Mouse (Mus musculus): Measurements from ENCODE around the gene Galnt13. TPM values are rescaled to one million over a fixed set of nuclear protein-coding genes. Genes with fewer than 3 reads are reported as not detected.

Gene Galnt13
- polyA plus RNA-seq, 1 experiment from 2014 or later: 0.44 TPM

DNA sequence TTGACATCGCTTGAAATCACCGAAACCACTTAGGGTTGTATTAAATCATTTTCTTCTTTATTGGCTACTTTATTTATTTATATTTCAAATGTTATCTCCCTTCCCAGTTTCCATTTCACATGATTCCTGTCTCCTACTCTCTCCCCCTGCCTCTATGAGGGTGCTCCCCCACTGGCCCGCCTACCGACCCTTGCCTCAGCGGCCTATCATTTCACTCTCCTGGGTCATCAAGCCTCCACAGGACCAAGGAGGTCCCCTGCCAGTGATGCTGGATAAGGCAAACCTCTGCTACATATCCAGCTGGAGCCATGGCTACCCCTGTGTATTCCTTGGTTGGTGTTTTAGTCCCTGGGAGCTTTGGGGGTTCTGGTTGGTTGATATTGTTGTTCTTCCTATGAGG lies 667.4 kb downstream of the Galnt13 start:
- no peak overlapping the region for H3K4me2 ChIP-seq (replicated peaks; ENCODE audit: low read depth)
- no peak for TF ChIP-seq CTCF (IDR thresholded peaks at IDR 0.05; ENCODE audit: low read depth)
- no peak for TF ChIP-seq EP300 (optimal IDR thresholded peaks at IDR 0.05)
- ATAC-seq (ENCODE audit: low FRiP score, low TSS enrichment): no peak
- H3K4me1 ChIP-seq (replicated peaks; ENCODE audit: control insufficient read depth, insufficient read depth): no peaks in the 10 kb centered on the region
- no peak for DNase-seq (ENCODE audit: low spot score)
- no peaks in the 10 kb centered on the region for H3K27me3 ChIP-seq (ENCODE audit: control insufficient read depth, insufficient read depth, low read length)
- no peak overlapping the region for H3K4me3 ChIP-seq (ENCODE audit: low read depth, low read length)
- WGBS: 93% methylated on average over 5 of the region's 5 CpGs
- no peaks in the 10 kb centered on the region for H3K36me3 ChIP-seq (ENCODE audit: control insufficient read depth, insufficient read depth, low read length)
- no peaks in the 10 kb centered on the region for H3K9me3 ChIP-seq (ENCODE audit: control insufficient read depth, low read length)
- H3K27ac ChIP-seq (replicated peaks): no peak overlapping the region
- H3K9ac ChIP-seq (ENCODE audit: low read length): no peak overlapping the region

- Histone ChIP-seq H3K4me1 (replicated peaks; ENCODE audit: control insufficient read depth, insufficient read depth) (no peaks in the 10 kb centered on the region), H3K4me2 (replicated peaks; ENCODE audit: low read depth) (no peak overlapping the region), H3K9ac (ENCODE audit: low read length) (no peak overlapping the region), H3K27me3 (ENCODE audit: control insufficient read depth, insufficient read depth, low read length) (no peaks in the 10 kb centered on the region), H3K36me3 (ENCODE audit: control insufficient read depth, insufficient read depth, low read length) (no peaks in the 10 kb centered on the region), H3K9me3 (ENCODE audit: control insufficient read depth, low read length) (no peaks in the 10 kb centered on the region), H3K4me3 (ENCODE audit: low read depth, low read length) (no peak overlapping the region), H3K27ac (replicated peaks) (no peak overlapping the region)
- TF ChIP-seq CTCF (IDR thresholded peaks at IDR 0.05; ENCODE audit: low read depth) (no peak), EP300 (optimal IDR thresholded peaks at IDR 0.05) (no peak)
- no peak for ATAC-seq (ENCODE audit: low FRiP score, low TSS enrichment)
- DNase-seq (ENCODE audit: low spot score): no peak
- WGBS: 67% methylated on average over 3 of the region's 3 CpGs
Observed at GRCm38 (mm10) chr2:55107828-55108227, 671.7 kb downstream of the Galnt13 start.

DNA sequence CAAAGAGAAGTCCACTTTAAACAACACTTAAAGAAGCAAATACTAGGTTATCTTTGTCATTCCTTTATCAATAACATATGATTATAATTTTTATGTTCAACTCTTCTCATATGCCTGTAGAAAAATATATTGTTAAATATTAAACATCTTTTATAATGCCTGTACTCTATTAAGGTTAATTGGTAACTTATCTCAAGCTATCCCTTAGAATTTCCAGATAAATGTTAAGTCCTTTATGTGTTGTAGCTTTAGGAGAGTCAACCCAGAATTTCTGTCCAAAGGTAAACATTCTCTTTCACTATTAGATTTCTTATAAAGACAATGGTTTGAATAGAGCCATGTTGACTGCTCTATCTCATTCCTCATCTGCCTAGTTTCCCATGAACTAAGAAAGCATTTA lies 717.0 kb downstream of the Galnt13 start:
- ATAC-seq (ENCODE audit: low FRiP score, low TSS enrichment): no peak
- Histone ChIP-seq H3K9me3 (ENCODE audit: control insufficient read depth, low read length) (no peaks in the 10 kb centered on the region), H3K36me3 (ENCODE audit: control insufficient read depth, insufficient read depth, low read length) (no peaks in the 10 kb centered on the region), H3K27me3 (ENCODE audit: control insufficient read depth, insufficient read depth, low read length) (no peaks in the 10 kb centered on the region), H3K27ac (replicated peaks) (no peak overlapping the region), H3K4me2 (replicated peaks; ENCODE audit: low read depth) (no peak overlapping the region), H3K4me3 (ENCODE audit: low read depth, low read length) (no peak overlapping the region), H3K9ac (ENCODE audit: low read length) (no peak overlapping the region), H3K4me1 (replicated peaks; ENCODE audit: control insufficient read depth, insufficient read depth) (no peaks in the 10 kb centered on the region)
- no peak for DNase-seq (ENCODE audit: low spot score)
- no peak for TF ChIP-seq CTCF (IDR thresholded peaks at IDR 0.05; ENCODE audit: low read depth)

DNA sequence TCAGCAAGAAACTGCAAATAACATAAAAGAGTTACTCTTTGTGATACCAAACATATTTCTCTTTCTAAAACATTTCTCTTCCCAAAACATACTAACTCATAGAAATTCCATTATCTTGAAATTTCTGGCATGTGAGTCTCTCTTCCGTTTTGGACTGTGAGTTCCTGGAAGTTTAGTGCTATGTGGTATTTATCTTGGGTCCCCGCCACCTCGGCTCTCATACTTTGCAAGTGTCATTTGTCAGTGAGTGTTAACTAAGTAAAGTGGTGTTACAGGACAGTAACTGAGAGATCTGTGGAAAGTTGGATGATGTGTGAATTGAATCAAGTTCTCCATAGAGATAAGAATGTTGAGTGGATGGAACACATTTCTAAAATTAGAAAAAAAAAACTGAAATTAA lies 728.7 kb downstream of the Galnt13 start:
- ATAC-seq (ENCODE audit: low FRiP score, low TSS enrichment) (no peak), DNase-seq (ENCODE audit: low spot score) (no peak)
- H3K9ac ChIP-seq (ENCODE audit: low read length): no peak overlapping the region
- H3K4me3 ChIP-seq (ENCODE audit: low read depth, low read length): no peak overlapping the region
- H3K27me3 ChIP-seq (ENCODE audit: control insufficient read depth, insufficient read depth, low read length): no peaks in the 10 kb centered on the region
- no peaks in the 10 kb centered on the region for H3K36me3 ChIP-seq (ENCODE audit: control insufficient read depth, insufficient read depth, low read length)
- H3K27ac ChIP-seq (replicated peaks): no peak overlapping the region
- H3K4me1 ChIP-seq (replicated peaks; ENCODE audit: control insufficient read depth, insufficient read depth): no peaks in the 10 kb centered on the region
- 37% methylated on average over 3 of the region's 3 CpGs for WGBS
- H3K4me2 ChIP-seq (replicated peaks; ENCODE audit: low read depth): no peak overlapping the region
- no peaks in the 10 kb centered on the region for H3K9me3 ChIP-seq (ENCODE audit: control insufficient read depth, low read length)
- no peak for TF ChIP-seq EP300 (optimal IDR thresholded peaks at IDR 0.05)
- TF ChIP-seq CTCF (IDR thresholded peaks at IDR 0.05; ENCODE audit: low read depth): no peak
